9 mouse cellular contexts compared by ENCODE assay signal in the genomic region with DNA sequence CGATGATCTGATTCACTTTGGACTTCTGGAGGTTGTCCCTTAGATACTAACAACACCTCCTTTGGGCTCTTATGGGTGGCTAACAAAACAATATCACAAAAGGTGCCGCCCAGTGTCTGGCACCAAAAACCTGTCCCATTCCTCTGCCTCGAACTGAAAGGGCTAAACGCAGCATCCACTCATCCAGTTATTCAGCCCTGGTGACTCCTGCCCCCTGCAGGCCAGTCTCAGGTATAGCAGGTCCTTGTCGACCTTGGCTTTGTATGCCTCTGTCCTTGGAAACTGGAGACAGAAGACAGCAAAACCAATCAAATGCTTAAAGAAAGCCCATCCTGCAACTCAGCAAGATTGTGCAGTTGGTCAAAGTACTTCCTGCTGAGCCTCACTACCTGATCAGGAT. TPM values are rescaled to one million over a fixed set of nuclear protein-coding genes. Genes with fewer than 3 reads are reported as not detected.
DNase-seq lines count a peak whose midpoint lies in the region; TF ChIP-seq lines count a peak whose summit lies in the region.
"Had no signal": no experiment of that assay in that cellular context is flagged by ENCODE, and none has a peak within 500 bp of the region (broad histone marks: within the 10 kb centered on the region; RNA-seq: fewer than 3 reads in every experiment).

No protein-coding gene starts in this region.

- peak; percentile 44 for TF ChIP-seq CTCF in C2C12 (IDR thresholded peaks at IDR 0.05; ENCODE audit: control insufficient read depth, insufficient read depth, insufficient read length)
- TF ChIP-seq CTCF in olfactory bulb, adult 2 months (IDR thresholded peaks at IDR 0.05; ENCODE audit: insufficient read depth, low read depth, low read length): peak; percentile 47; the same call in 1 of the 2 replicates

- no peaks in the 10 kb centered on the region for H3K36me3 ChIP-seq in C2C12 (ENCODE audit: control insufficient read depth, insufficient read depth)
- H3K36me3 ChIP-seq: limb, embryonic 15.5 days had no signal

- no peak overlapping the region for H3K27ac ChIP-seq in olfactory bulb, adult 2 months (ENCODE audit: insufficient read depth, low read depth, low read length)
- H3K27ac ChIP-seq: limb, embryonic 15.5 days had no signal

- TF ChIP-seq POLR2A in olfactory bulb, adult 2 months (IDR thresholded peaks at IDR 0.05; ENCODE audit: insufficient read depth, low read depth, low read length): no peak

- H3K27me3 ChIP-seq in C2C12 (ENCODE audit: control insufficient read depth, insufficient read depth, insufficient read length): peaks cover 30% of the 10 kb centered on the region

- intact Hi-C loops in heart, postnatal 25 days (cut with DNase I): loop anchor here (1.0 to 5.0 kb wide), 3 partner anchors 64 to 212 kb away; partner anchors contain the start of gene Cox6a1

- H3K79me3 ChIP-seq in C2C12 (ENCODE audit: low read depth): no peaks in the 10 kb centered on the region

- no peak overlapping the region for H3K4me3 ChIP-seq in C2C12 (ENCODE audit: insufficient read depth, poor library complexity, severe bottlenecking)
- no peak overlapping the region for H3K4me3 ChIP-seq in olfactory bulb, adult 2 months (ENCODE audit: insufficient read depth, low read depth, low read length)
- H3K4me3 ChIP-seq: limb, embryonic 15.5 days had no signal

- peak; percentile 54 for DNase-seq in heart, postnatal 4 days
- no peak for DNase-seq in heart, postnatal 25 days (ENCODE audit: low spot score)
- DNase-seq in adrenal gland, postnatal 10 days: peak; percentile 56
- peak; percentile 45 for DNase-seq in forelimb bud, embryonic 11.5 days (ENCODE audit: low read depth, low spot score)
- no peak for DNase-seq in urinary bladder, postnatal 10 days (ENCODE audit: low spot score)
- no peak for DNase-seq in left cerebral cortex, adult 8-10 months (ENCODE audit: low spot score in 2 of 2)

- H3ac ChIP-seq in C2C12 (ENCODE audit: control insufficient read depth, insufficient read length, low read depth): no peak overlapping the region

- no peaks in the 10 kb centered on the region for H3K79me2 ChIP-seq in C2C12 (ENCODE audit: control insufficient read depth, insufficient read depth)

- WGBS in olfactory bulb, adult 2 months: 39% methylated on average over 5 of the region's 5 CpGs

- H3K4me1 ChIP-seq in olfactory bulb, adult 2 months (ENCODE audit: control insufficient read depth, insufficient read depth, low read length): peaks cover 36% of the 10 kb centered on the region

TF ChIP-seq in C2C12, 6 proteins besides CTCF, POLR2A, EP300 and RAD21:
- TF ChIP-seq USF1 (IDR thresholded peaks at IDR 0.05; ENCODE audit: low read depth): no peak
- no peak for TF ChIP-seq MAX (IDR thresholded peaks at IDR 0.05)
- TF ChIP-seq CEBPB (IDR thresholded peaks at IDR 0.05; ENCODE audit: low read depth): no peak
- no peak for TF ChIP-seq FOSL1 (IDR thresholded peaks at IDR 0.05; ENCODE audit: insufficient read depth, low read length, poor library complexity, severe bottlenecking)
- no peak for TF ChIP-seq MYOG (IDR thresholded peaks at IDR 0.05; ENCODE audit: control insufficient read depth, extremely low read depth, insufficient read length)
- no peak for TF ChIP-seq MYOD1 (IDR thresholded peaks at IDR 0.05; ENCODE audit: control insufficient read depth, insufficient read length, low read depth)

RNA-seq across cellular contexts. Expression of gene Cabp1, which starts 5.4 kb away (rescaled TPM):
- 1 to 10 TPM; 5.5 to 6.6 TPM for total RNA-seq in heart, postnatal 4 days (2021)
- 1 to 10 TPM; 2.7 to 3.0 TPM for total RNA-seq in heart, postnatal 25 days (2021)
- 0.12 TPM for polyA plus RNA-seq in C2C12 (2012; fragmentation: generic; extraction: Trizol)
- 1 to 10 TPM; 4.1 to 4.4 TPM for total RNA-seq in adrenal gland, postnatal 10 days (2021)
- not detected in 2 replicates for polyA plus RNA-seq in olfactory bulb, adult 2 months (2012; ENCODE audit: insufficient read depth, insufficient read length, low replicate concordance, missing spikeins)
- 100 to 1,000 TPM; 228 to 252 (median 243) TPM for total RNA-seq in left cerebral cortex, adult 8-10 months (2022)

RNA-seq across cellular contexts. Expression of gene Mlec, which starts 30.8 kb away (rescaled TPM):
- total RNA-seq in heart, postnatal 4 days (2021): 100 to 1,000 TPM; 104 to 111 TPM
- 10 to 100 TPM; 74.6 to 75.8 TPM for total RNA-seq in heart, postnatal 25 days (2021)
- 120 TPM for polyA plus RNA-seq in C2C12 (2012; fragmentation: generic; extraction: Trizol)
- 100 to 1,000 TPM; 160 to 163 TPM for total RNA-seq in adrenal gland, postnatal 10 days (2021)
- 76.8 TPM in 1 of 2 replicates, not detected in the other for polyA plus RNA-seq in olfactory bulb, adult 2 months (2012; ENCODE audit: insufficient read depth, insufficient read length, low replicate concordance, missing spikeins)
- total RNA-seq in left cerebral cortex, adult 8-10 months (2022): 10 to 100 TPM; 66.1 to 84.8 (median 72.3) TPM

RNA-seq across cellular contexts. Expression of gene Pop5, which starts 46.8 kb away (rescaled TPM):
- total RNA-seq in heart, postnatal 4 days (2021): 10 to 100 TPM; 21.1 to 26.1 TPM
- total RNA-seq in heart, postnatal 25 days (2021): 10 to 100 TPM; 31.6 to 37.8 TPM
- polyA plus RNA-seq in C2C12 (2012; fragmentation: generic; extraction: Trizol): 141 TPM
- total RNA-seq in adrenal gland, postnatal 10 days (2021): 10 to 100 TPM; 86.6 to 97.6 TPM
- not detected in 2 replicates for polyA plus RNA-seq in olfactory bulb, adult 2 months (2012; ENCODE audit: insufficient read depth, insufficient read length, low replicate concordance, missing spikeins)
- total RNA-seq in left cerebral cortex, adult 8-10 months (2022): 10 to 100 TPM; 72.0 to 91.4 (median 77.3) TPM

RNA-seq across cellular contexts. Expression of gene Unc119b, which starts 54.0 kb away (rescaled TPM):
- total RNA-seq in heart, postnatal 4 days (2021): 10 to 100 TPM; 21.7 to 25.9 TPM
- 10 to 100 TPM; 18.9 to 21.9 TPM for total RNA-seq in heart, postnatal 25 days (2021)
- 39.0 TPM for polyA plus RNA-seq in C2C12 (2012; fragmentation: generic; extraction: Trizol)
- total RNA-seq in adrenal gland, postnatal 10 days (2021): 10 to 100 TPM; 31.8 to 34.1 TPM
- not detected in 2 replicates for polyA plus RNA-seq in olfactory bulb, adult 2 months (2012; ENCODE audit: insufficient read depth, insufficient read length, low replicate concordance, missing spikeins)
- 10 to 100 TPM; 21.2 to 26.9 (median 24.2) TPM for total RNA-seq in left cerebral cortex, adult 8-10 months (2022)

Comparison
In these comparisons a context has a peak if more than half of its experiments do, and no peak if none do; other contexts are left out.
1. DNase-seq: peak in heart, postnatal 4 days (single experiment), adrenal gland, postnatal 10 days (single experiment) and forelimb bud, embryonic 11.5 days (single experiment); none in heart, postnatal 25 days (single experiment), urinary bladder, postnatal 10 days (single experiment) and left cerebral cortex, adult 8-10 months (0 of 2).
2. RNA of gene Cabp1, which starts 5.4 kb away (total RNA-seq): 228 to 252 TPM in left cerebral cortex, adult 8-10 months; 5.5 to 6.6 TPM in heart, postnatal 4 days, 4.1 to 4.4 TPM in adrenal gland, postnatal 10 days and 2.7 to 3.0 TPM in heart, postnatal 25 days; every median in the first group is over 10 times any median in the second.